Mouse (Mus musculus) stomach, embryonic 16.5 days (tissue): ENCODE data around the gene Slc1a2. TPM values are rescaled to one million over a fixed set of nuclear protein-coding genes. Genes with fewer than 3 reads are reported as not detected.

ENCODE experiments used
- ATAC-seq: fragments of 200-750 bp; cut with Nextera tagmentation; 2 replicates; pipeline ENCODE4 v1.8.0; 2017; ENCODE audit warnings: moderate number of reproducible peaks, moderate TSS enrichment; ENCODE audit not compliant: insufficient read depth, low FRiP score
- H3K27ac ChIP-seq: fragments of 300-500 bp; sonication (generic); 2 replicates; pipeline ENCODE4 v1.5.1; 2014; ENCODE audit warnings: low read length
- H3K27me3 ChIP-seq: fragments of 300-500 bp; sonication (generic); 2 replicates; pipeline ENCODE4 v1.6.1; 2014; ENCODE audit warnings: low read length, control low read depth, mixed read lengths; ENCODE audit not compliant: control insufficient read depth, insufficient read depth
- H3K36me3 ChIP-seq: fragments of 300-500 bp; sonication (generic); 2 replicates; pipeline ENCODE4 v1.6.1; 2014; ENCODE audit warnings: low read length; ENCODE audit not compliant: control insufficient read depth, insufficient read depth
- H3K4me1 ChIP-seq: fragments of 300-500 bp; sonication (generic); 2 replicates; pipeline ENCODE4 v1.6.1; 2014; ENCODE audit warnings: low read length, control low read depth, mixed read lengths; ENCODE audit not compliant: control insufficient read depth, insufficient read depth
- H3K4me2 ChIP-seq: fragments of 300-500 bp; sonication (generic); 2 replicates; pipeline ENCODE4 v1.6.1; 2014; ENCODE audit warnings: low read depth, low read length, mixed read lengths
- H3K4me3 ChIP-seq: fragments of 300-500 bp; sonication (generic); replicated peaks from 2 replicates; pipeline ENCODE4 v1.5.1; 2014; ENCODE audit warnings: mild to moderate bottlenecking, low read length
- H3K9ac ChIP-seq: fragments of 300-500 bp; sonication (generic); 2 replicates; pipeline ENCODE4 v1.6.1; 2014; ENCODE audit warnings: low read length
- H3K9me3 ChIP-seq: fragments of 300-500 bp; sonication (generic); replicated peaks from 2 replicates; pipeline ENCODE4 v1.6.1; 2016; ENCODE audit warnings: low read length, control low read depth; ENCODE audit not compliant: control insufficient read depth
- WGBS: fragments of 180-500 bp; shearing (Covaris S2); extraction: QIAGEN DNeasy Blood & Tissue Kit; methylation state at CpG from one replicate; pipeline ENCODE4 v1.1.7; 2014; 5-methylcytosine and 5-hydroxymethylcytosine counted together
- polyA plus RNA-seq: library from polyadenylated mRNA; unstranded; fragments of >200 nt; fragmentation: Nextera tagmentation; extraction: Ambion mirVana; gene quantifications from 2 replicates; pipeline ENCODE4 v1.2.1, GENCODE M21; 2015

Gene Slc1a2
- polyA plus RNA-seq, 1 experiment from 2014 or later: 1.0 TPM

DNA sequence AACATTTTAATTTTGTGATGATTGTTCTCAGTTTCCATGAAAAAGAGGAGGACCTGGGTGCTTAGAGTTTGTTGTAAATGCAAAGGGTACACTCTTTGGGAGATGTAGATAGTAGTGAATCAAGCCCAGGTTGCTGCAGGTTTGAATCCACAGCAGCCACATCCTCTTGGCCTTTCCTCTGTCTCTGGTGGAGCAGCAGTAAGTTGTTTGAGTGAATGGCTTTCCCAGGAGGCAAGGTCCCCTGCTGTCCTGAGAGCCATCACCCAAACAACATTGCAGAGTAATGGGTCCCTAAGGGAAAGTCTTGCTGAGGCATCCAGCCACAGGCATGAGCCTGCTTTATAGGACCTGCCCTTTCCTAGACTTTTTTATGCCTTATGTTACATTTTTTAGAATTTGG is 37.1 kb downstream of the Slc1a2 start:
- no peak for ATAC-seq
- no peak overlapping the region for H3K9ac ChIP-seq
- H3K27me3 ChIP-seq: no peaks in the 10 kb centered on the region
- H3K36me3 ChIP-seq: no peaks in the 10 kb centered on the region
- H3K9me3 ChIP-seq: no peaks in the 10 kb centered on the region
- peaks cover 4% of the 10 kb centered on the region; the same call in 1 of the 2 replicates for H3K4me1 ChIP-seq
- H3K4me3 ChIP-seq: no peak overlapping the region
- H3K4me2 ChIP-seq: no peak overlapping the region
- H3K27ac ChIP-seq: no peak overlapping the region

DNA sequence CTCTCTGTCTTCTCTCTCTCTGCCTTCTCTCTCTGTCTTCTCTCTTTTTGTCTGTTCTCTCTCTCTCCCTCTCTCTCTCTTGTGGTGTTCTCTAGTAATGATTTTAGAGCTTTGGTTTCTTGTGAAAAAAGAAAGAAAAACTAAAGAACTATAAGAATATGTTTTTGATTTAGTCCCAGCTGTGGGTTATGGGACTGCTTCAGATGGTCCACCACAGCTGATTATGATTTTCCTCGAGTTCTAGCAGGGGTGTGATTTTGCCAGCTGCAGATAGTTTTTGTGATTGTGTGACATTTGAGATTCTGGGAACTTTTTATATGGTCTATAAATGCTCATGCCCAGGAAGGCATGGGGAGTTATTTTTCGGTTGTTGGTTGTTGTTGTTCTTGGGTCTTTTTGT is 39.3 kb downstream of the Slc1a2 start:
- Histone ChIP-seq H3K4me2 (no peak overlapping the region), H3K9ac (no peak overlapping the region), H3K9me3 (no peaks in the 10 kb centered on the region), H3K4me3 (no peak overlapping the region), H3K27me3 (no peaks in the 10 kb centered on the region), H3K4me1 (peaks cover 4% of the 10 kb centered on the region; the same call in 1 of the 2 replicates), H3K36me3 (no peaks in the 10 kb centered on the region), H3K27ac (no peak overlapping the region)
- 61% methylated on average over 2 of the region's 2 CpGs for WGBS
- no peak for ATAC-seq

DNA sequence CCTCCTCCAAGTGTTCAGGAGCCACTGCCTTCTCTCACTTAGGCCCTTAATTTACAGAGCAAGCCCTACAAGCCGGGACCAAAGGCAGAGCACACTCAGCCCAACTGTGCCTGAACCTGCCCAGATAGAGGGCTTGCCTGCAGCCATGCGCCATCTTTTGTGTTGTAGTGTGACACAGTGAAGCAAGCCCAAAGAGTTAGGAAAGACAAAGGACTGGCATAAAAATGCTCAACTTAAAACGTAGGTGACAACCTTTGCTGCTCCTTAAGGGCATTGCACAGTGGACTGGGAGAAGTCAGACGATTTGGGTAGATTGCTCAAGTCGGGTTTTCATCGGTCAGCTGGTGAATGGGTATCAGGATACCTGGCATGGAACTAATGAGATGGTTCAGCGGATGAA is 41.5 kb downstream of the Slc1a2 start:
- H3K36me3 ChIP-seq: no peaks in the 10 kb centered on the region
- H3K4me2 ChIP-seq: no peak overlapping the region
- H3K4me1 ChIP-seq: no peaks in the 10 kb centered on the region
- no peaks in the 10 kb centered on the region for H3K27me3 ChIP-seq
- H3K9me3 ChIP-seq: no peaks in the 10 kb centered on the region
- no peak overlapping the region for H3K9ac ChIP-seq
- H3K27ac ChIP-seq: no peak overlapping the region
- no peak overlapping the region for H3K4me3 ChIP-seq
- ATAC-seq: no peak
- WGBS: 83% methylated on average over 7 of the region's 7 CpGs

DNA sequence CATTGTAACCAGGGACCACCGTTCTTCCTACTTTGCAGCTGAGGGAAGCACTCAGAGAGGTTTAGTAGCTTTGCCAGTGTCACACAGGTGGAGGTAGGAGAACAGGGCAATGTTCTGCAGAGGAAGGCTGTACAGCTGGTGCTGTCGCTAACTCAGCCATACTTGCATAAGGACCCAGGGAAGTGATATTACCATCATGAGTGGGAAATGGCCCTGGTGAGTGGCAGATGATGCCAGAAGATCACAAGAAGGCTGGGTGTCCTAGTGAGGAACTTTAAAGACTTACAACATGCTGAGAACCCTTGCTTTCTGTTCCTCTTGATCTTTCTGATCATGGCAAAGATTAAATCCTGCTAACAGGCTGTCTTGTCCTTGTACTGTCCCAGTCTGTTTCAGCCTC is 42.2 kb downstream of the Slc1a2 start:
- no peak overlapping the region for H3K27ac ChIP-seq
- H3K4me1 ChIP-seq: no peaks in the 10 kb centered on the region
- ATAC-seq: no peak
- 90% methylated on average over 2 of the region's 2 CpGs for WGBS
- H3K4me2 ChIP-seq: no peak overlapping the region
- H3K36me3 ChIP-seq: no peaks in the 10 kb centered on the region
- no peak overlapping the region for H3K9ac ChIP-seq
- H3K4me3 ChIP-seq: no peak overlapping the region
- H3K27me3 ChIP-seq: no peaks in the 10 kb centered on the region
- H3K9me3 ChIP-seq: no peaks in the 10 kb centered on the region

DNA sequence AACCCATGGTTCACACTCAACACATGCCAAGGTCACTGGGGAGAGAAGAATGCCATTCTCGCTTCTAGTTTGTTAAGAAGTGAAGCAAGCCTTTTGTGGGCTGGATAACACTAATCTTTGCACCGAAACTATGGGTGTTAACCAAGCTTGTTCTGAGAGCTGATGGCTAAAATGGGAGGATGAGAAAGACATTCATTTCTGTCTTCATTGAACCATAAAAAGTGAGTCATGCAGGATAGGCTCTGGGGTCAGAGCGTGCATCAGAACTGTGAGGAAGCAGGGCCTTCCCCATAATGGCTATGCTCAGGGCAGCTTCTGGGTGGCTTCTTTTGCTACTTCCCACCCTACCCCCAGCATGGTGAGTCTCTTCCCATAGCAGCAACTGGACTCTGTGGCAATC is 42.9 kb downstream of the Slc1a2 start:
- Histone ChIP-seq H3K9me3 (no peaks in the 10 kb centered on the region), H3K4me3 (no peak overlapping the region), H3K36me3 (no peaks in the 10 kb centered on the region), H3K27me3 (no peaks in the 10 kb centered on the region), H3K4me1 (no peaks in the 10 kb centered on the region), H3K27ac (no peak overlapping the region), H3K4me2 (no peak overlapping the region), H3K9ac (no peak overlapping the region)
- WGBS: 80% methylated on average over 3 of the region's 3 CpGs
- no peak for ATAC-seq

DNA sequence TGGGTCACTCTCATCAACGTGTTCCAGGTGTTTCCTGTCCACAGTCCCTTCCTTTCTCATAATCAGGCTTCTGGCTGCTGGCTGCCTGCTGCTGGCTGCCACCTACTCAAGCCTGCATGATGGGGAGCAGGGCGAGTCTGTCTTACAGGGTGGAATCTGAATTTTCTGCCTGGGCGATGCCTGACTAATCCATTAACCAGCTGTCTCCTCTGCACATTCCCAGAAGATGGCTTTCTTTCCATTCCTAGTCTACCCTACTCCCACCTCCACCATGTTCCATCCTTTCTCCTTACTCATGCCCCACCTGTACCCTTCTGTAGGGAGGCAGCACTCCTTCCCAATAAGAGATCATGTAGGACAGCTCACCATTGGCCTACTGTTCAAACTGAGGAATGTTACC is 45.1 kb downstream of the Slc1a2 start:
- 57% methylated on average over 3 of the region's 3 CpGs for WGBS
- Histone ChIP-seq H3K27me3 (no peaks in the 10 kb centered on the region), H3K4me2 (no peak overlapping the region), H3K9ac (no peak overlapping the region), H3K9me3 (no peaks in the 10 kb centered on the region), H3K27ac (no peak overlapping the region), H3K4me1 (no peaks in the 10 kb centered on the region), H3K4me3 (no peak overlapping the region), H3K36me3 (no peaks in the 10 kb centered on the region)
- ATAC-seq: no peak

DNA sequence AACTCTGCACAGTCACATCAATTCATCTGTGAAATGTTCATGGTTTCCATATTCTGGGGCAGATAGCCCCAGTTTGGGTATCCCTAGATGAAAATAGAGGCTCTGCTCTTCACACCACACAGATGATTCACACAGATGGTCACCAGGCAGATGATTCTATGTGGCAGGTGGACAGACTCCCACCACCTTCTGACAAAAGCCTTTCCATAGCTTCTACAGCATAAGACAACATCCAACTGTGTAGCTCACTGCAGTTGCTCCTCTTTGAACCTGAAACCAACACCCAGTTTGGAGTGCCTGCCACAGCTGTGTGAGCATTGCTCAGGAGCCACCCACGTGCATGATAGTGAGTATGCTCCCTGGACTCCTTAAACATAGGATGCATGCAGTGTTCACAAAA is 46.3 kb downstream of the Slc1a2 start:
- WGBS: 53% methylated on average over 1 of the region's 1 CpGs
- H3K4me1 ChIP-seq: no peaks in the 10 kb centered on the region
- no peak overlapping the region for H3K9ac ChIP-seq
- H3K27ac ChIP-seq: no peak overlapping the region
- no peaks in the 10 kb centered on the region for H3K27me3 ChIP-seq
- no peaks in the 10 kb centered on the region for H3K36me3 ChIP-seq
- H3K4me2 ChIP-seq: no peak overlapping the region
- H3K4me3 ChIP-seq: no peak overlapping the region
- H3K9me3 ChIP-seq: no peaks in the 10 kb centered on the region
- ATAC-seq: no peak

DNA sequence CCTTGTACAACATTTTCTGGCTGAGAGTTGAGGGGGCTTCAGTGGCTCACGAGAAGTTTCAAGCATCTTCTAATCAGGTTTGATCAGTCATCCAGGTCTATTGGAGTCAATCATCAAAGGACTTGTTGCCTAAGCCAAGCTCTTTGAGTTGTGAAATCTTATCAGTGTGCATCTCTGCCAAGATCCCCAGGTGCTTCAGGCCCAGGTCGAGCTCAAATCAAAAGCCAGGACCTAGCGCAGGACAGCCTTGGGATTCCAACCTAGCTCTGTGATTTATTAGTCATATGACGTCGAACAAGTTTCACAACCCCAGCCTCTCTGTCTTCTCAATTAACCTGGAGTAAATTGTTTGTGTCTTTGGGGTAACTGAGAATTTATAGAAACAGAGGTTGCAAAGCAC is 53.1 kb downstream of the Slc1a2 start:
- Histone ChIP-seq H3K4me3 (no peak overlapping the region), H3K27me3 (no peaks in the 10 kb centered on the region), H3K36me3 (no peaks in the 10 kb centered on the region), H3K4me1 (no peaks in the 10 kb centered on the region), H3K9ac (no peak overlapping the region), H3K27ac (no peak overlapping the region), H3K4me2 (no peak overlapping the region), H3K9me3 (no peaks in the 10 kb centered on the region)
- no peak for ATAC-seq
- WGBS: 64% methylated on average over 5 of the region's 5 CpGs

DNA sequence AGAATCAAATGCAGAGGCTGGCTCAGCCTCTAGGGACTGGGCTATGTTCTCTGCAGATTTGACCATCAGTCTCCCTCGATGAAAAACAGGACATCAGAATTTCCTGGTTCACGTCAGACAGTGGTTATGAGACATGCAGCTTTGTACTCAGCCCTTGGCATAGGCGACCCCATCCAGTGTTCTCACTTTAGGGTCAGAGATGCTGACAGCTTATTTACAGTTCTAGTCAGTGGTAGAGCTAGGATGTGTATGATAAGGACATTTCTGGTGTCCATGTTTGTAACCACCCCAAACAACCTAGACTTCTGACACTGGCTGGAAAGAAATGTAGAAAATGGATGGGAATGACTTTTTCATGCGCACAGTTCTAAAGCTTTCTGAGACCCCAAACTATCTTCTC is 53.6 kb downstream of the Slc1a2 start:
- Histone ChIP-seq H3K27ac (no peak overlapping the region), H3K9me3 (no peaks in the 10 kb centered on the region), H3K4me1 (no peaks in the 10 kb centered on the region), H3K4me3 (no peak overlapping the region), H3K9ac (no peak overlapping the region), H3K36me3 (no peaks in the 10 kb centered on the region), H3K27me3 (no peaks in the 10 kb centered on the region), H3K4me2 (no peak overlapping the region)
- ATAC-seq: no peak
- 60% methylated on average over 4 of the region's 4 CpGs for WGBS
